ENCODE assay signal across 19 mouse cellular contexts in genomic region chr7:34659386-34660085, GRCm38 (mm10). TPM values are rescaled to one million over a fixed set of nuclear protein-coding genes. Genes with fewer than 3 reads are reported as not detected.
DNase-seq lines count a peak whose midpoint lies in the region; ATAC-seq and TF ChIP-seq lines count a peak whose summit lies in the region.
"Had no signal": no experiment of that assay in that cellular context is flagged by ENCODE, and none has a peak within 500 bp of the region (broad histone marks: within the 10 kb centered on the region; RNA-seq: fewer than 3 reads in every experiment).

No protein-coding gene starts in this region.

- H3K27ac ChIP-seq in intestine, postnatal 0 days (ENCODE audit: low read depth, low read length), result no peak overlapping the region
- H3K27ac ChIP-seq in intestine, embryonic 15.5 days, result no peak overlapping the region
- 0 out of 2 replicates have a peak overlapping the region, but pooled peaks have one; percentile 36 for H3K27ac ChIP-seq in kidney, postnatal 0 days
- H3K27ac ChIP-seq in liver, embryonic 15.5 days (replicated peaks), result peak overlapping the region; percentile 59; the same call in 1 of the 2 replicates
- H3K27ac ChIP-seq: forebrain, embryonic 13.5 days; midbrain, embryonic 10.5 days; neural tube, embryonic 12.5 days; stomach, embryonic 15.5 days had no signal

- 60% methylated on average over 6 of the region's 6 CpGs for WGBS in intestine, postnatal 0 days
- WGBS in intestine, embryonic 15.5 days, result 71% methylated on average over 6 of the region's 6 CpGs
- WGBS in kidney, postnatal 0 days, result 65% methylated on average over 6 of the region's 6 CpGs
- 47% methylated on average over 6 of the region's 6 CpGs for WGBS in liver, embryonic 15.5 days (ENCODE audit: insufficient replicate concordance)

- no peaks in the 10 kb centered on the region for H3K4me1 ChIP-seq in intestine, postnatal 0 days (replicated peaks; ENCODE audit: control insufficient read depth, insufficient read depth, low read length)
- no peaks in the 10 kb centered on the region; the same call in 1 of the 2 replicates for H3K4me1 ChIP-seq in intestine, embryonic 15.5 days (replicated peaks)
- no peaks in the 10 kb centered on the region for H3K4me1 ChIP-seq in kidney, postnatal 0 days (replicated peaks; ENCODE audit: insufficient read depth, low read length)
- H3K4me1 ChIP-seq in liver, embryonic 15.5 days (replicated peaks), result 0 out of 2 replicates have a peak, but pooled peaks cover 2% of the 10 kb centered on the region
- H3K4me1 ChIP-seq: stomach, embryonic 15.5 days had no signal

- no peak overlapping the region for H3K4me3 ChIP-seq in intestine, postnatal 0 days (ENCODE audit: low read depth, low read length)
- H3K4me3 ChIP-seq in intestine, embryonic 15.5 days (replicated peaks), result no peak overlapping the region
- H3K4me3 ChIP-seq in kidney, postnatal 0 days (replicated peaks; ENCODE audit: low read depth, low read length), result no peak overlapping the region
- H3K4me3 ChIP-seq in liver, embryonic 15.5 days (replicated peaks), result no peak overlapping the region
- H3K4me3 ChIP-seq: forebrain, embryonic 13.5 days; midbrain, embryonic 10.5 days; neural tube, embryonic 12.5 days; stomach, embryonic 15.5 days had no signal

- peak; percentile 34; the same call in 1 of the 2 replicates for ATAC-seq in intestine, postnatal 0 days
- no peak for ATAC-seq in intestine, embryonic 15.5 days
- no peak for ATAC-seq in kidney, postnatal 0 days (replicated peaks; ENCODE audit: low FRiP score, low read depth)
- ATAC-seq in liver, embryonic 15.5 days (ENCODE audit: insufficient read depth), result peak; percentile 68
- ATAC-seq: forebrain, embryonic 13.5 days; hindbrain, embryonic 16.5 days had no signal

- H3K9me3 ChIP-seq in intestine, postnatal 0 days (ENCODE audit: control insufficient read depth), result no peaks in the 10 kb centered on the region
- H3K9me3 ChIP-seq in intestine, embryonic 15.5 days, result no peaks in the 10 kb centered on the region
- H3K9me3 ChIP-seq in kidney, postnatal 0 days (replicated peaks; ENCODE audit: low read length), result no peaks in the 10 kb centered on the region
- no peaks in the 10 kb centered on the region for H3K9me3 ChIP-seq in liver, embryonic 15.5 days (replicated peaks)
- H3K9me3 ChIP-seq: forebrain, embryonic 13.5 days; midbrain, embryonic 10.5 days; neural tube, embryonic 12.5 days; stomach, embryonic 15.5 days had no signal

- no peak overlapping the region for H3K9ac ChIP-seq in intestine, postnatal 0 days (ENCODE audit: low read depth, low read length)
- H3K9ac ChIP-seq in intestine, embryonic 15.5 days, result no peak overlapping the region
- no peak overlapping the region for H3K9ac ChIP-seq in kidney, postnatal 0 days (ENCODE audit: low read depth, low read length)
- no peak overlapping the region for H3K9ac ChIP-seq in liver, embryonic 15.5 days
- H3K9ac ChIP-seq: forebrain, embryonic 13.5 days; neural tube, embryonic 12.5 days; stomach, embryonic 15.5 days had no signal

- no peak for TF ChIP-seq CTCF in intestine, postnatal 0 days (IDR thresholded peaks at IDR 0.05; ENCODE audit: low read depth)
- no peak for TF ChIP-seq CTCF in kidney, postnatal 0 days (IDR thresholded peaks at IDR 0.05; ENCODE audit: low read depth)

- H3K27me3 ChIP-seq in intestine, postnatal 0 days (replicated peaks; ENCODE audit: control insufficient read depth, insufficient read depth, low read length), result no peaks in the 10 kb centered on the region
- H3K27me3 ChIP-seq in intestine, embryonic 15.5 days (replicated peaks), result no peaks in the 10 kb centered on the region
- H3K27me3 ChIP-seq in kidney, postnatal 0 days (ENCODE audit: insufficient read depth, low read length), result no peaks in the 10 kb centered on the region
- H3K27me3 ChIP-seq in liver, embryonic 15.5 days, result peaks cover 21% of the 10 kb centered on the region
- H3K27me3 ChIP-seq: forebrain, embryonic 13.5 days; neural tube, embryonic 12.5 days; stomach, embryonic 15.5 days had no signal

- H3K4me2 ChIP-seq in intestine, postnatal 0 days (replicated peaks; ENCODE audit: low read depth), result peak overlapping the region; percentile 41; the same call in 1 of the 2 replicates
- no peak overlapping the region for H3K4me2 ChIP-seq in intestine, embryonic 15.5 days (replicated peaks)
- no peak overlapping the region for H3K4me2 ChIP-seq in kidney, postnatal 0 days (ENCODE audit: low read length)
- no peak overlapping the region for H3K4me2 ChIP-seq in liver, embryonic 15.5 days
- H3K4me2 ChIP-seq: forebrain, embryonic 13.5 days; heart, embryonic 11.5 days; neural tube, embryonic 12.5 days; stomach, embryonic 15.5 days had no signal

- DNase-seq in adipocyte (ENCODE audit: low spot score) (peak; percentile 69), MN1 (ENCODE audit: low spot score) (no peak)
- DNase-seq in kidney, postnatal 0 days (ENCODE audit: low spot score), result no peak
- DNase-seq in frontal cortex, postnatal 10 days (ENCODE audit: low spot score in 2 of 2), result no peak
- DNase-seq: cerebellum, postnatal 14 days; gastrocnemius, postnatal 36 days; heart, postnatal 14 days; lung, adult 2 months; lung, postnatal 4 days; spleen, adult 18-20 months had no signal

- H3K36me3 ChIP-seq in intestine, postnatal 0 days (ENCODE audit: control insufficient read depth, insufficient read depth), result no peaks in the 10 kb centered on the region
- H3K36me3 ChIP-seq in intestine, embryonic 15.5 days, result no peaks in the 10 kb centered on the region
- H3K36me3 ChIP-seq in kidney, postnatal 0 days (ENCODE audit: insufficient read depth, low read length), result no peaks in the 10 kb centered on the region
- no peaks in the 10 kb centered on the region for H3K36me3 ChIP-seq in liver, embryonic 15.5 days (replicated peaks)
- H3K36me3 ChIP-seq: midbrain, embryonic 10.5 days; neural tube, embryonic 12.5 days; stomach, embryonic 15.5 days had no signal

RNA-seq across cellular contexts. Expression of gene Kctd15, which starts 3.0 kb away (rescaled TPM):
- polyA plus RNA-seq in intestine, postnatal 0 days (2015; fragmentation: Nextera tagmentation; extraction: Ambion mirVana), result 6.7 and 6.9 TPM in 2 replicates
- 16.2 and 18.0 TPM in 2 replicates for polyA plus RNA-seq in intestine, embryonic 15.5 days (2015; fragmentation: Nextera tagmentation; extraction: Ambion mirVana)
- polyA plus RNA-seq in kidney, postnatal 0 days (2015; fragmentation: Nextera tagmentation; extraction: Ambion mirVana), result 24.7 and 26.8 TPM in 2 replicates
- 0.45 and 0.55 TPM in 2 replicates for polyA plus RNA-seq in liver, embryonic 15.5 days (2015; fragmentation: Nextera tagmentation; extraction: Ambion mirVana)

Comparison
In these comparisons a context has a peak if more than half of its experiments do, and no peak if none do; other contexts are left out.
1. ATAC-seq: peak in intestine, postnatal 0 days (single experiment) and liver, embryonic 15.5 days (single experiment); none in intestine, embryonic 15.5 days (single experiment) and kidney, postnatal 0 days (single experiment).
2. H3K27ac ChIP-seq: peak in kidney, postnatal 0 days (single experiment) and liver, embryonic 15.5 days (single experiment); none in intestine, postnatal 0 days (single experiment) and intestine, embryonic 15.5 days (single experiment).